Mouse (Mus musculus): ENCODE results near the gene Zfp618.

Zfp618 gene

GRCm38 (mm10) chr4:62965497-62966302 is at the start of gene Zfp618:
Gene Zfp618 (plus strand): TSS chr4:62965573.
- no peak for DNase-seq (ENCODE audit: low read depth, low spot score)

GRCm38 (mm10) chr4:62917056-62917455 is 48.3 kb upstream of the Zfp618 start:
- no peak for DNase-seq (ENCODE audit: low read depth, low spot score)

GRCm38 (mm10) chr4:62933798-62934197 is 31.6 kb upstream of the Zfp618 start:
- no peak for DNase-seq (ENCODE audit: low read depth, low spot score)

GRCm38 (mm10) chr4:62935589-62936218 is 29.7 kb upstream of the Zfp618 start:
- no peak for DNase-seq (ENCODE audit: low read depth, low spot score)

GRCm38 (mm10) chr4:62941961-62942892 is 23.1 kb upstream of the Zfp618 start:
- DNase-seq (ENCODE audit: low read depth, low spot score): no peak

- DNase-seq (ENCODE audit: low read depth, low spot score): no peak
Observed at GRCm38 (mm10) chr4:62944326-62944879, 21.0 kb upstream of the Zfp618 start.

- DNase-seq (ENCODE audit: low read depth, low spot score): no peak
Observed at GRCm38 (mm10) chr4:62963806-62964205, 1.6 kb upstream of the Zfp618 start.

GRCm38 (mm10) chr4:62964844-62965496 is 403 bp upstream of the Zfp618 start:
- no peak for DNase-seq (ENCODE audit: low read depth, low spot score)

GRCm38 (mm10) chr4:62969526-62969925 is 4.2 kb downstream of the Zfp618 start:
- DNase-seq (ENCODE audit: low read depth, low spot score): no peak

- no peak for DNase-seq (ENCODE audit: low read depth, low spot score)
Observed at GRCm38 (mm10) chr4:62971991-62972390, 6.6 kb downstream of the Zfp618 start.

GRCm38 (mm10) chr4:62973086-62973485 is 7.7 kb downstream of the Zfp618 start:
- DNase-seq (ENCODE audit: low read depth, low spot score): no peak

GRCm38 (mm10) chr4:62974901-62975300 is 9.5 kb downstream of the Zfp618 start:
- no peak for DNase-seq (ENCODE audit: low read depth, low spot score)

GRCm38 (mm10) chr4:62975541-62975940 is 10.2 kb downstream of the Zfp618 start:
- no peak for DNase-seq (ENCODE audit: low read depth, low spot score)

GRCm38 (mm10) chr4:62977454-62977853 is 12.1 kb downstream of the Zfp618 start:
- DNase-seq (ENCODE audit: low read depth, low spot score): no peak

GRCm38 (mm10) chr4:62978501-62978911 is 13.1 kb downstream of the Zfp618 start:
- no peak for DNase-seq (ENCODE audit: low read depth, low spot score)

- no peak for DNase-seq (ENCODE audit: low read depth, low spot score)
Observed at GRCm38 (mm10) chr4:62981572-62981971, 16.2 kb downstream of the Zfp618 start.

GRCm38 (mm10) chr4:62983556-62983955 is 18.2 kb downstream of the Zfp618 start:
- DNase-seq (ENCODE audit: low read depth, low spot score): no peak

GRCm38 (mm10) chr4:62991336-62991735 is 26.0 kb downstream of the Zfp618 start:
- no peak for DNase-seq (ENCODE audit: low read depth, low spot score)

GRCm38 (mm10) chr4:62993190-62993589 is 27.8 kb downstream of the Zfp618 start:
- no peak for DNase-seq (ENCODE audit: low read depth, low spot score)

GRCm38 (mm10) chr4:62997606-62998005 is 32.2 kb downstream of the Zfp618 start:
- no peak for DNase-seq (ENCODE audit: low read depth, low spot score)

GRCm38 (mm10) chr4:62998431-62998835 is 33.1 kb downstream of the Zfp618 start:
- DNase-seq (ENCODE audit: low read depth, low spot score): no peak
